Mouse (Mus musculus): ENCODE measurements around the gene Dapp1.
"Not testable (repeated sequence)": the region's sequence is repeated elsewhere in the genome, so short reads cannot be mapped to it uniquely, and the experiment has no call there.

Dapp1 gene

DNA sequence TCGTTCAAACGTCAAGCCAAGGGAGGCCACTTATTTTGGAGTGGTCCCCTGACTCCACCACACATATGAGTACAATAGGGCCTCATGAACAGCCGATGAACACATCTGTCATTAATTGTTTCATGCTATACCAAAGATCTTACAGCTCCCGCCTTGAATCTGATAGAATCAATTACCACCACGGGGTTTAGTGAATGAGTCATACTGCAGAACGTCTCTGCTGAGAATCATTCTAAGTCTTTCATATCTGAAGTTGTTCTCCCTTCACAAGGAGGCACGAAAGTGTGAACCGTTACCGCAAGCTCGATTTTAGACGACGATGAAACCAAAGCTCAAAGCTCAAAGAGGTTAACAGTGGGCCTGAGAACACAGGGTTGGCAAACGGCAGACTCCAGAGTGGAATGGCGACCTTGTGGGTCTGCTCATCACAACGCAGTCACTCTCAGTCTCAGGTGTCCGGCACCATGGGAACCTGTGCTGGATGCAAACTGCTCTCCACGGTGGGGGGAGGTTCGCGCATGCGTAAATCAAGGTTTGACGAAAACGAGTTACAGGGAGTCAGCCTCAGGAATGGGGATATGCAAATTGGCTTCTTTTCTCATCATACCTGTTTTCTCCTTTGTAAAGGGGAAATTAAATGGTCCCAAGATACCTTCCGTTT, 27.0 kb downstream of the Dapp1 start:
- DNase-seq (ENCODE audit: low spot score in 2 of 2): no peak

DNA sequence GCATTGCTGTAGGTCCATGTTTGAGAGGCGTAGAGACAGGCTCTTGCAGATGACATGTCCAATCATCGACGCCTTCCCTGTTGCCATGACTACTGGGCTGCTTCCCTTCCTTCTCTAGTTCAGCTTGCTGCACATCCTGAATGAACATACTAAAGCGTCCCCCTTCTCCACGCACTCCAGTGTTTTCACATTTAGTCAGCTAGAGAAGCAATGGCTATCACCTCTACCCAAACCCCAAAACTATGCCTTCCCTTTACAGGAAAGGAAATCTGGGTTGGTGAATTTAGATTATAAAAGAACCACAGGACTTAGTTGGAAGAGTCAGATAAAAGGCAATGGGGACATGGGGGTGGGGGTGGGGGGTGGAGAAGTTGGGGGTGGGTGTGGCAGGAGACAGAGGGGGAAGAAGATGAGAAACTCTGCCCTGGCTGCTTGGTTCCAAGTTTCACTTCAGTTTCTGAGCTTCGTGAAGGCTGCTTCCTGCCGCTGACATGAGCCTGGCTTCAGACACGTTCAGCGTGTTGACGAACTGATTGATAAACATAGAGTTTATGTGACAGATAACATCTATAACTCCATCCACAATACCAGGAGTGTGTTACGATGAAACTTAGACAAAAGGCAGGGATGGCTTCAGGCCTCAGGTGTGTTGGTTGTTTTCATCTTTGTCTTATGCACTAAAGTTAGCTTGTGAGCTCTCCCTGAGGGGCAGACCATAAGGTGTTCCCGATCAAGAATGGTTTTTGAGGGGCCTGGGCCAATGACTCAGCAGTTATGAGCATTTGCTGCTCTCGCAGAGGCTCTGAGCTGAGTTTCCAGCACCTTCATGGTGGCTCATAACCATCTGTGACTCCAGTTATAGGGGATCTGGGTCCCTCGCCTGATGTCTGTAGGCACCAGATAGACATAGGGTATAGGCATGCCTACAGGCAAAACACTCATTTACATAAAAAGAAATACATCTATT, 28.1 kb downstream of the Dapp1 start:
- DNase-seq (ENCODE audit: low spot score in 2 of 2): peak; percentile 64 to 74

DNA sequence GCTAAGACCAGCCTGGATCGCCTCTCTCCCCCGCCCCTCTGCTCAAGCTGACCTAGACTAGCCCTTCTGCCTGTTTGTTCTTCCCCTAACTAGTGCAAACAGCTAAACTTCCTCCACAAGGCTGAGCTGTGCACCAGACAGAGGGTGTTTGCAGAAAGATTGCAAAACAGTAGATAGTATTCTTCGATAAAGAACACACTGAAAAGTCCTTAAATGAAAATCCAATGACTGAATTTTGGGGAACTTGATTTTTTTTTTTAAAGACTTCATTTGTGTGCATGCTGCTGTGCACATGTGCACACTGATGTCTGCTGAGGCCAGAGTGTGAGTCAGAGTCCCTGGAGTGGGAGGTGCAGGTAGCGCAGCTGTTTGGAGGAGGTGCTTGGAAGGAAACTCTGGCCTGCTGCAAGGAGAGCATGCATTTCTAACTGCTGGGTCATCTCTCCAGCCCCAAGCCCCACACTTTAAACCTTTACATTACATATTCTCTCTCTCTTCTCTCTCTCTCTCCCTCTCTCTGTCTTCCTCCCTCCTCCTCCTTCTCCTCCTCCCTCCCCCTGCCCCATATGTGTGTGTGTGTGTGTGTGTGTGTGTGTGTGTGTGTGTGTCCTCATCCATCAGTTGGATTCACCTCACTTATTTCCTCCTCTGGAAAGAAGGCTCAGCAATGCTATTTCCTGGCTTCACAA, 29.0 kb downstream of the Dapp1 start:
- DNase-seq (ENCODE audit: low spot score in 2 of 2): peak; percentile 45 to 47

DNA sequence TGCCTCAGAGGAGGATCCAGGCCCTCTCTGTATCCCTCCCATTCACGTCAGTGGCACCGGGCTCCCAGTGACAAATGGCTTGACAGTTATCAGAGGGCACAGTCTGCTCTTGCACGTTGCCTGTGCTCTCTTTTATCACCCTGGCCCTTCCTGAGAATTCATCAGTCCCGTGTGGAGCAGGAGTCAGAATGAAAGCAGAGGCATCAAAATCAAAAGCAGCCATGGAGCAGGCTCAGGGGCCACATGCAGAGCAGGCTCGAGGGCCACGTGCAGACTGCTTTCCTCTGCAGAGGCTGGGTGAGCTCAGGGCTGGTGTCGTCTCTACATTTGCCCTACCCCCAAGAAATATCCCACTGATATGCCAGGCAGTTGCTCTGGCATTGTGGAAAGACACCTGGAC, 29.5 kb downstream of the Dapp1 start:
- DNase-seq (ENCODE audit: low spot score in 2 of 2): no peak

DNA sequence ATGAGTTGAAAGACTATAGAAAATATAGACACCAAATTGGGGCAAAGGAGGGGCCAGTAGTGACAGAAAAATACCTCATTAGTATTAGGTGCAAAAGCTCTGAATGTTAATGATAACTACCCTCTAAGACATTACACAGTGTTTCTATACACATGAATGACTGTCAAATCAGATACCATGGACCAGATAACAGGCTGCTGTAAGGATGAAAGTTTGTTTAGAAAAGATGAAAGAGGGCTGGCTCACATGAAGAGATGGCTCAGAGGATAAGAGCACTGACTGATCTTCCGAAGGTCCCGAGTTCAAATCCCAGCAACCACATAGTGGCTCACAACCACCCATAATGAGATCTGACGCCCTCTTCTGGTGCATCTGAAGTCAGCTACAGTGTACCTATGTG, 30.0 kb downstream of the Dapp1 start:
- not testable (repeated sequence) for DNase-seq (ENCODE audit: low spot score in 2 of 2)

DNA sequence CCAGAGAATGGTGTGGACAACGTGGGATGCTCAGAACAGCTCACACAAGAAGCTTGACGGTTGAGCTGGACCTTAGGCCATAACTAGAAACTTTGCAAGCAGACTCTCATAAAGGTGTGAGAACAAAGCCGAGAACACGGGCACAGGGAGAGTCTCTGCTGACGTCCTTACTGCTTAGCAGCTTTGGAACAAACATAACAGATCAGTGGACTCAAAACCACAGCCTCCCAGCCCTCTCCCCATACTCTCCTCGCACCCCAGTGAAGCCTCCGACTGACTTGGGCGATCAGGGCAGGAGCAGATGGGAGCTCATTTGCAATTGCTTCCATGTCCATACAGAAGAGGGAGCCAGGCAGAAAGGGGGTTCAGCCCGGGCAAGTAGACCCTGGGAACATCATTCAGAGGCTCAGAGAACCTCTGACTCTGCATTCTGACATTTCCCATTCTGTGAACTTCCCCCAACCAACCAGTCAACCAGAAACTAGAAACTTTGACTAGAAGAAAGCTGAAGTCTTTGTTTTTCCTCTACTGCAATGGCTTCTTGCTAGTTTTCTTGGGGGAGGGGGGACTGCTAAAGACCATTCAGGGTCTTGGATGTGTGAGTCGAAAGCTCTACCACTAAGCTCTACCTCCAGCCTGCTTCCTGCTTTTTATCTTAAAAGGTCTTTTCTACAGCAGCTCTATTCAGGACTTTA, 31.0 kb downstream of the Dapp1 start:
- DNase-seq (ENCODE audit: low spot score in 2 of 2): no peak

DNA sequence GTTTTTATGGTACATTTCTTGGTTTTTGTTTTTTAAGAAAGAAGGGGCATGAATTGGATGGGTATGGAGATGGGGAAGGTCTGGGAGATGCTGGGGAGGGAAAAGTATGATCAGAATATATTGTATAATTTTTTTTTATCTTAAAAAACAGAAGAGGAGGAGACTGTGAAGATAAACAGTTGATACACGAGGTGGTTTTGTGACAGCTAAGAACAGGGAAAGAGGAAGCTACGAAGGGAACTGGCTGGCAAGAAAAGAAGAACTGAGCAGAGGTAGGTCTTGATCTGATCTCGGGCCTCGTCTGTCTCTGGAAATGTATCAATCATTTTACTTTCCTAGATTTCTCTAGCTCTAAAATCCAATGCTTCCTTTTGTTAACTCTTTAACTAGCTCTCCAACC, 33.8 kb downstream of the Dapp1 start:
- no peak for DNase-seq (ENCODE audit: low spot score in 2 of 2)

DNA sequence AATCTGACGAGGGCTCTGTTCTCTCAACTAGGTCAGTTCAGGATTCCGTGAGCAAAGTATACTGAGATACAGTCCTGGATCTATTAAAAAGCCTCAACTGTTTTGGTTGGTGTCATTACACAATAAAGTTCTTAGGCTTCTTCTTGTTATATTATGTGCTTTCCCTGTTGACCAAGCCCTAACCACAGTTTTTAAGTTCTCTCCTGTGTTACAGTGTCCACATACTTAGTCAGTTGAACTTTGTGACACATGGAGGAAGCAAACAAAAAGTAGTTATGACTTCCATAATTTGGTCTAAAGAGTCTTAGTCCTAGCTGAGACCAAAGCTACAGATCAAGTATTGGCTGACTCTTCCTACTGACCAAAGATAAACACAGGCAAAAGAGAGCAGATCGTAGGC, 34.5 kb downstream of the Dapp1 start:
- DNase-seq (ENCODE audit: low spot score in 2 of 2): no peak

DNA sequence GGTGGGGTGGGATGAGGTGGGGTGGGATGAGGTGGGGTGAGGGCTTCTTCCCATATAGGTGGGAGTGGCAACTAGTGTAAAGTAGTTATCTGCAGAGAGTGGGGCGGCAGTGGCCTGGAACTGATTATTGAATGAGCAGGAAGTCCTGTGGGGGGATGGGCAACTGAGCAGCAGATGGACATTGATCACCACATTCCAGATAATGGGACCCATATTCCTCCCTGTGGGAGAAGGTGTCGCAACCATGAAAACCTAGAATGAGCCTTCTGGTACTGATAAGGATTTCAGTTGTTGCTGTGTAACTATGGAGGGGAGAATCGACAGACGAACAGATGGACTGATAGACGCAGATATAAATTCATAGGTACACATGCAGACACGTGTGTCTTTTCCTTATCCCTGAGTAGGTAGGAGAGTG, 37.6 kb downstream of the Dapp1 start:
- DNase-seq (ENCODE audit: low spot score in 2 of 2): no peak

DNA sequence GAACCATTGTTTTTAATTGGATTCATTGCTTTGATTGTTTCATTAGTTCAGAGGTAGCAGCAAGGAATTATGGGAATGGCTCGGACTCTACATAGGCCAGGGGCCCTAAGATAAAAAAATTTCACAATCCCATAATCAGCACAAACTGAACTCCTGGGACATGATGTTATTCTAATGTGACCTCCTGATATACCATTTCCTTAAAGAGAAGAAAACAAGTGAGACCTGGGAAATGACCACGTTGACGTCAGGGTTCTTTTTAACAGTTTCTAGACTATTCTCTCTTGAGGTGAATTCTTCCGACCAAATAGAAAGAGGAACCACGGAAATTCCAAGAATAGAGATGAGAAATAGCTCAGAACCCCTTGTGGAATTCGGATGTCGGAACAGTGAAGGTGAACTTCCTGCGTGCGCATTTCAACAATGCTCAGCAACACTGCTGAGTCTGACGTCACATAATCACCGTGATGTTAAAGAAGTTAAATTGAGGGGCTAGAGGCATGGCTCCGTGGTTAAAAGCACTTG, 39.2 kb downstream of the Dapp1 start:
- DNase-seq (ENCODE audit: low spot score in 2 of 2): no peak

DNA sequence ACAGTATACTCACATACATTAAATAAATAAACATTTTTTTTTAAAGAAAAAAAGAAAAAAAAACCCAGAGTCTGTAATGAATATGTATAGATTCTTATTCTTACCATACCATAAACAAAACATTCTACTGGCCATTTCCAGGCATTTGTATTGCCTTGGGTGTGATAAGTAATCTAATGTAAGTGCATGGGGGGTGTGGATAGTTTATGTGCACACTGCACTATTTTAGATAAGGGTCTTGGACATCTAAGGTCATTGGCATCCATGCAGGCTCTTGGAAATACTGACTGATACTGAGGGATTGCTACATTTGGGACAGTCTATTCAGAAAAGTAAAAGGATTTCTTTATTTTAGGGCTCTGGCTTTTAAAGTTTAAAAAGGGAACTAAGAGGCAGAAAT, 39.8 kb downstream of the Dapp1 start:
- DNase-seq (ENCODE audit: low spot score in 2 of 2): no peak

DNA sequence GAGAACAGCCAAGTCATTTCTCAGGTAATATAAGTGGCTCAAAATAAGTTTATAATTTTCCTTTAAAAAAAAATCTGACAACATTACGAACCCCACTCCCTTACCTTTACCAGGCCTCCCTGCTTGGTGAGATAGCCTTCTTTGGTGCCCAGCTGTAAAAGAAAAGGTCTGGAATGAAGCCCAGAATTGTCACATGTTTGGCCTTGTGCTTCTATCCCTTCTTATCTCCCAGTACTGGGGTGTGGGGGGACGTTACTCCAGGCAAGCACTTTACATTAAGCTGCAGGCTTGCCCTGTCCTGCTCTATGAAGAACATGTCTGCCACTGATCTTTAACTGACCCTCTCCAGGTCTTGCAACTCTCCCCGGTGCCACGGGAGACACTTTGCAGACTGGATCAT, 40.6 kb downstream of the Dapp1 start:
- DNase-seq (ENCODE audit: low spot score in 2 of 2): no peak

DNA sequence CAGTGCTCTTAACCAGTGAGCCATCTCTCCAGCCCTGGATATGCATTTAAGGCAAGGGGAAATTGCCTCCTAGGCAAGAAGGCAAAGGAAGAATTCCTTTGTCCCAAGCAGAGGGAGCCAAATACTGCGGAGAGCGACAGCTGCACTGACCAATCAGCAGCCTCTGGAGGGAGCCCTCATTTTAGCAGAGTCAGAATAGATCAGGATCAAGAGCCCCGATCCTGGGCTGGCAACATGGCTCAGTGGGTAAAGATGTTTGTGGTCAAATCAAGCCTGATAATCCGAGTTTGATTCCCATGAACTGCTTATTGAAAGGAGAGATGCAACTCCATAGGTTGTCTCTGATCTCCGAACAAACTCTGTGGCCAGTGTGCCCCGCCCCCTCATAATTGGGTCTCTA, 42.7 kb downstream of the Dapp1 start:
- peak in 1 of 2 experiments; percentile 40 for DNase-seq (ENCODE audit: low spot score in 2 of 2)

DNA sequence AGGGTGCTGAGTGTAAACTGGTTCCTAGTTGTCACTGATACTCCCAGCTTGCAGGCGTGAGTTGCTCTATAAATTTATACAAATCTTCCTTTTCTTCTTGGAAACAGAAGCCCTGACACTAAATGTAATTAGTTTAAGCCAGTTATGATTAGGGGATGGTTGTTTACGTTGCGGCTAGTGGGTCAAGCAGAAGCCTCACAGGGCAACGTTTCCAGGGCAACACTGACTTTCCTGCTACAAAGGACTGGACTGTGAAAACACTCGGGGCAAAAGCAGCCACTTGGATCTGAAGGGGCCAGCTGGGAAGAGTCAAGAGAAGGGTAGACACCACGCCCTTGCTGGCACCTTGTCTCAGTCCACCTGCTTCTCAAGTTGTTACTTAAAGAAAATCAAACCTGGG, 44.8 kb downstream of the Dapp1 start:
- DNase-seq (ENCODE audit: low spot score in 2 of 2): no peak

DNA sequence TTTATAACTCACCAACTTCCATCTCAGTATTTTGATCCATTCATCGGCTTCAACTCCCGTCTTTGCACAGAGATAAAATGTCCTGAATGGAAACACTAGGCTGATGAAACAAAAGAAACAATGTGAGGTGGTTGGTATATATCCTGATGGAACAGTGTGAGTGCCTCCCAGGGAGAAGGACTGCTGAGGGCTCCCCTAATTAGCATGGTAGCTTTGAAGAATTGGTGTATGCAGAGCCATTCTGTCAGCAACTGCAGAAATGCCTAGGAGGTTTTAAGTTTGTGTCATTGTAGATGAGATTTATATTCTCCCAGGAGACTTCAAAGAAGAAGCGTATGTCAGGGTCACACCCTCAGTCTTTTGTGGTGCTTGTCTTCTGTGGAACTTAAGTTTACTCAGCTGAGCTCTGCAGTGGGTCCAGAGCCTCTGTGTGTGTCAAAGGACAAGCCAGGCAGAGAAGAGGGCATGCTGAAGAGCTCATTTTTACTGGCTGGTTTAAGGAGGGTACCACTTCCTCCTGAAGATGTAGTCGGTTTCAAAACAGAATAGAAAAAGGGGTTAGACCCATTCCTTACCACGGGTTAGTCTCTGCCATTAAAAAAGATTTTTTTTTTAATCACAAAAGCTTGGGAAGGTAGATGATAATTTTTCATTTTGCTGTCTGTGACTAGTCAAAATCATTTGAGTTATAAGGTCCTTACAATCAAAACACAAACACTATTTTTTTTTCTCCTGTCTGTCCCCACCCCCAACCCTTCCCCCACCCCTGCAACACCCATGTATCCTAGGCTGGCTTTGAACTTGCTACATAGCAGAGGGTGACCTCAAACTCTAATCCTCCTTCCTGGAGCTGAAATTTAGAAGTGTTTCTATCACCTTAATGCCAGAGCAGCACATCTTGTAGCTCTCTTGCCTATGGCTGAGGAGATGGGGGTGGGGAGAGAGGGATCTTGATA, 45.5 kb downstream of the Dapp1 start:
- no peak for DNase-seq (ENCODE audit: low spot score in 2 of 2)

DNA sequence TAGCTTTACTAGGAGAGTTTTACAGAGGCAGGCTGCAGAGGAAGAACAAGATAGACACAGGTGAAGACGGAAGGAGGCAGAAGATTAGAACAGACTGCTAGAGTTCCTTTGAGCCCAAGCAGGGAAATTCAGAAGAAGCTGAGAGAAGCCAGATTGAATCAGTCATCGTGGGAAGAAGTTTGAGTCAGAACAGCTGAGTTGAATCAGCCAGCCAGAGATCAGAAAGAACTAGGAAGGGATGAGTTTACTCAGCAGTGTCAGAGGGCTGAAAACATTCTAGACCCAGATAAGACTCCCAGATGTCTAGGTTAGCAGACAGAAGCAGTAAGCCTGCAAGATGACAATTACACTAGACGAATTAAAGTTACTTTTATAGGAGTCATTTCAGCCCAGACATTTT, 47.4 kb downstream of the Dapp1 start:
- DNase-seq (ENCODE audit: low spot score in 2 of 2): no peak

DNA sequence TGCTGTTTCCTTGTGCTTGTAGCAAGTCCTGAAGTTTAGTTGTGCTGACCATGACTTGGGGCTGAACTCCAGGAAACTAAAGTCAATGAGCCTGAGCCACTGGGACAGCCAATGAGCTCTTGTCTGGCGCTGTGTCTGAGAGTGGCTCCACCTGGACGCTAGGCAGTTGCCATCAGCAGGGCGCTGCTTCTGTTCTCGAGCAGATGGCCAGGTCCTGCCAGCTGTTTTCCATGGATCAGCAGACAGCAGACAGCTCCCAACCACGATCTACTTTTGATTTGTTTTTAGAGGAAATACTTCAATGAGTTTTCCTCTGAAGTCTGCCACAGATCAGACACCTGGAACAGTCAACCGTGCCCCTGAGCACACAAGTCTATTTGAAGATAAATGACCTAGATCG, 48.6 kb downstream of the Dapp1 start:
- DNase-seq (ENCODE audit: low spot score in 2 of 2): no peak

DNA sequence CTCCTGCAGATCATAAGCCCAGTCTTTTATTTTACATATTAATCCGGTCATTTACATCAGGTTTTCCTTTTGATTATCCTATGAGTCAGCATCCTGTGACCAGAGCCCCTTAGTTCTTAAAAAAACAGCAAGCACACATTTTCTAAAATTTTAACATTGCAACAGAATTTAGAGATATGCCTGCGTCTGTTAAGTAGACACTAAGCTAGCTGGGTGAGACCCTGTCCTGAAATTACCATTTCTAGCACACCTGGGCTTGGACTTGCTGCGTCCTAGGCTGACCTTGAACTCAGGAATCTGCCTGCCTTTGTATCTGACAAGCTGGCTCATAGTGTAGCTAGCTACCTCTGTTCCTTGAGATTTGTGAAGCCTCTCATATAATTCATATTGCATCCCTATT, 51.4 kb downstream of the Dapp1 start:
- no peak for DNase-seq (ENCODE audit: low spot score in 2 of 2)

DNA sequence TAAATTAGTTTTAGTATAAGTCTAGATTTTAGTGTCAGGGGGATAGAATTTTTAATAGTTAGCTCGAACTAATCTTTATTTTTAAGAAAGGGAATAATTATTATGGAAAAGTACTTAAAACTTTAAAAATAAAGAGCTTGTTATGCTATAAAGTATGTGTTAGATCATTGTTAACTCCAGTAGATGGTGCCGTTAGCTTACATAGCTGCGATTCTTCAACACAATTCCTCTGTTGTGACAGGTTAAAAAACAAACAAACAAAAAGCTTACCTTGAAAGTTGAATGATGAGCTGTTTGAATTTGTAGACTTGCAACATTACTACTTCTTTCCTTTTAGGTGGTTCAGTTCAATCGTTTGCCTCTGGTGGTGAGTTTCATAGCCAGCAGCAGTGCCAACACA, 54.3 kb downstream of the Dapp1 start:
- DNase-seq (ENCODE audit: low spot score in 2 of 2): no peak

DNA sequence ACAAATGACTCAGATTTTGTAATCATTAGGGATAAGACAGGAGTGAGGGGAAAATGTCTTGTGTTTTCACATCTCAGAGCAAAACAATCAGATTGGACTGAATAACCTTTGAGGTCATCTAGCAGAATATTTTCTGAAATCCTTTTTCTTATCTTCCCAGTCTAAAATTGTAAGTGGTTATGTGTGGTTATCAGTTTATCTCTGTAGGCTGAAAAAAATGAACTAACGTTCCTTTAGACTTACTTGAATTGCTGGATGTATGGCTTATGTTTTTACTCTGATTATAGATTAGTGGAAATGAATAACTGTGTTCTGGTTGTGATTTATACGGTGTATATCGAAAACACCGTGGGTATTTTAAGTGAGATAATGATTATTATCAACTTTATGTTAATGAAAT, 60.8 kb downstream of the Dapp1 start:
- no peak for DNase-seq (ENCODE audit: low spot score in 2 of 2)

DNA sequence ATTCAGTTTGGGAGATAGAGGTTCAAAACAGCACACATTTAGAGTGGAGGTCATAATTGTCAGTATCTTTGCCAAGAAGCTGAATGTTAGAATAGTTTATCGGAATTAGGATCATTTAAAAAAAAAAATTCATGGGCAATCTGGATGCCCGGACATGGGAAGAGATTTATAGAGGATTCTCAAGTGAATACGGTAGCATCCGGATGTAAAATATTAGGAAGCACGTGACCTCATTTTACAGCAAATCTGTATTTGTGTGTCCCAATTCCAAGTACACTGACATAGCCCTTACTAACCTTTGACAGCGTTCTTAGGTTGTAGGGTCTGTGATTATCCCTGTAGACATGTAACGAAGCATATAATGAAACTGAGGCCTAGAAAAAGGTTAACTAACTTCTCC, 61.9 kb downstream of the Dapp1 start:
- DNase-seq (ENCODE audit: low spot score in 2 of 2): no peak
